Mouse (Mus musculus): ENCODE measurements around the gene Aff1.

DNA sequence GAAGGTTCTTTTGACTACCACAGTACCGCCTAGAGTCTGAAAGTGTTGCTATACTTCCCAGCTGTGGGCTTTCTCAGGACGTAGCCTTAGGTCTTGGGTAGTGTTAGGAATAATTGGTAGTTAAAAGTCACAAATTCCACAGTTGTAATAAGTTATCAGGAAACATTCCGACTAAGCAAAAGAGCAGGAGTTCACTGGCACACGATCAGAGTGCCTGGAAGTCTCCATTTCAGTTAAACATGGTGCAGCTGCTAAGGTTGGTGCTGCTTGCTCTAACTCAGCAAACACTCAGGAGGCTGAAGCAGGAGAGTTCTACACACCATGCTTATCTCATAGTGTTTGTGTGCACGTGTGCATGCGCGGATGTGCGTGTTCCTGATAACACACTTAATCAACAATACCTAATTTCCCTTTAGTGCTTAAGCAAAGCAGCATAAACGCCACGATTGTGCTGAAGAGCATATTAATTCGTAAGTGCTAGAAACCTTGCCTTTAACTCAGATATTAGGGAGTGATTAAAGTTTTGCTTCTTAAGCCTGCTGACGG lies 121.9 kb downstream of the Aff1 start:
- TF ChIP-seq CTCF (IDR thresholded peaks at IDR 0.05; ENCODE audit: low read depth, low read length) (no peak), GATA1 (IDR thresholded peaks at IDR 0.05; ENCODE audit: borderline replicate concordance, low read length) (no peak)
